Mouse (Mus musculus) ES-E14 (cell line): Measurements from ENCODE around the gene Atf3.

Experiments used
- CHD2 ChIP-seq: IDR thresholded peaks from 2 replicates; pipeline ENCODE4 v1.6.1; 2014; ENCODE audit warnings: mild to moderate bottlenecking, low read depth, low read length, inconsistent platforms
- HCFC1 ChIP-seq: IDR thresholded peaks from 2 replicates; pipeline ENCODE4 v1.6.1; 2012; ENCODE audit warnings: low read length, inconsistent platforms, borderline replicate concordance; ENCODE audit not compliant: insufficient read depth
- MAFK ChIP-seq: IDR thresholded peaks from 2 replicates; pipeline ENCODE4 v1.6.1; 2014; ENCODE audit warnings: mild to moderate bottlenecking, low read depth, low read length, inconsistent platforms; ENCODE audit not compliant: insufficient read depth
- ZC3H11A ChIP-seq: IDR thresholded peaks from 2 replicates; pipeline ENCODE4 v1.6.1; 2012; ENCODE audit warnings: low read depth, mild to moderate bottlenecking, inconsistent platforms, low read length, borderline replicate concordance
- ZNF384 ChIP-seq: IDR thresholded peaks from 2 replicates; pipeline ENCODE4 v1.6.1; 2012; ENCODE audit warnings: low read depth, low read length, inconsistent platforms

GRCm38 (mm10) chr1:191184841-191185251, 33.0 kb downstream of the Atf3 start:
- TF ChIP-seq MAFK (no peak), ZNF384 (no peak), ZC3H11A (no peak), HCFC1 (no peak), CHD2 (peak; percentile 85)
